In the genomic region with DNA sequence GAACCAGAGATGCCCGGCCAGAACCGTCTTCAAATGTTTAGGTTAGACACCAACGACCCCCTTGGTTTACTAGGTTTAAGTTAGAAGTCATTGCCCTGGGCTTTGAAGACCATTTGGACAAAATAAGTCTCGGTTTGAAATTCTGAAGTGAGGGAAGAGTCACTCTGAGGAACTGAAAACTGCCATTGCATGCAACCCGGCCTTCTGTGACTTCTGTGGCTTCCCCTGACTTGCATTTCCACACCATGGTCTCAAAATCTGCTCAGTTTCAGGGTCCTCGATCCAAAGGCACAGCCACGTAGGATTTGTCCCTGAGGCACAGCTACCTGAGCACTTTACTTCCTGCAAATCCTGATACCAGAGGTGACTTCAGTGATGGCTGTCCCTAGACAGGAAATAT, we compare ENCODE assay signal across 21 mouse cellular contexts.
DNase-seq lines count a peak whose midpoint lies in the region; ATAC-seq and TF ChIP-seq lines count a peak whose summit lies in the region.
"Had no signal": no experiment of that assay in that cellular context is flagged by ENCODE, and none has a peak within 500 bp of the region (broad histone marks: within the 10 kb centered on the region; RNA-seq: fewer than 3 reads in every experiment).

No protein-coding gene starts in this region.

- H3K4me2 ChIP-seq in liver, embryonic 11.5 days: no peak overlapping the region
- H3K4me2 ChIP-seq in CH12.LX (ENCODE audit: insufficient read depth, low read depth, poor library complexity, severe bottlenecking): peak overlapping the region; percentile 55
- H3K4me2 ChIP-seq: embryonic facial prominence, embryonic 13.5 days; forebrain, embryonic 15.5 days; heart, embryonic 13.5 days; hindbrain, embryonic 15.5 days; intestine, embryonic 15.5 days; lung, embryonic 14.5 days; neural tube, embryonic 13.5 days had no signal

- no peaks in the 10 kb centered on the region for H3K36me3 ChIP-seq in liver, adult 2 months (ENCODE audit: control insufficient read depth, insufficient read depth, low read length)
- peaks cover 7% of the 10 kb centered on the region for H3K36me3 ChIP-seq in liver, embryonic 11.5 days (ENCODE audit: control insufficient read depth, insufficient read depth, low read length)
- H3K36me3 ChIP-seq in CH12.LX (replicated peaks in 1 of 2; ENCODE audit: control insufficient read depth in 1 of 2, insufficient read depth in 1 of 2, low read length in 1 of 2): no peaks in the 10 kb centered on the region
- no peaks in the 10 kb centered on the region for H3K36me3 ChIP-seq in small intestine, adult 2 months (ENCODE audit: control insufficient read depth, insufficient read depth, low read length)
- H3K36me3 ChIP-seq: embryonic facial prominence, embryonic 13.5 days; forebrain, embryonic 15.5 days; hindbrain, embryonic 15.5 days; intestine, embryonic 15.5 days; neural tube, embryonic 13.5 days had no signal

- no peaks in the 10 kb centered on the region for H3K9me3 ChIP-seq in liver, embryonic 11.5 days (ENCODE audit: control insufficient read depth, low read length)
- no peaks in the 10 kb centered on the region for H3K9me3 ChIP-seq in CH12.LX (replicated peaks; ENCODE audit: low read length)
- H3K9me3 ChIP-seq: embryonic facial prominence, embryonic 13.5 days; forebrain, embryonic 15.5 days; heart, embryonic 13.5 days; hindbrain, embryonic 15.5 days; intestine, embryonic 15.5 days; neural tube, embryonic 13.5 days had no signal

- peak overlapping the region; percentile 37; the same call in 1 of the 2 replicates for H3K27ac ChIP-seq in liver, adult 2 months (replicated peaks; ENCODE audit: insufficient read depth, low read depth, low read length)
- no peak overlapping the region for H3K27ac ChIP-seq in liver, embryonic 11.5 days (ENCODE audit: low read depth, low read length)
- H3K27ac ChIP-seq in CH12.LX (ENCODE audit: insufficient read depth, low read depth): peak overlapping the region; percentile 88
- H3K27ac ChIP-seq in bone marrow macrophage, adult 2 months (ENCODE audit: insufficient read depth, low read depth, low read length): peak overlapping the region; percentile 77
- H3K27ac ChIP-seq in small intestine, adult 2 months (ENCODE audit: insufficient read depth, low read depth, low read length): peak overlapping the region; percentile 63
- H3K27ac ChIP-seq: embryonic facial prominence, embryonic 13.5 days; forebrain, embryonic 15.5 days; heart, embryonic 13.5 days; hindbrain, embryonic 15.5 days; intestine, embryonic 15.5 days; neural tube, embryonic 13.5 days had no signal

- no peaks in the 10 kb centered on the region for H3K27me3 ChIP-seq in liver, adult 2 months (ENCODE audit: control insufficient read depth, insufficient read depth, low read length)
- H3K27me3 ChIP-seq in liver, embryonic 11.5 days (replicated peaks; ENCODE audit: control insufficient read depth, insufficient read depth, low read length): no peaks in the 10 kb centered on the region
- H3K27me3 ChIP-seq in CH12.LX (replicated peaks): no peaks in the 10 kb centered on the region
- no peaks in the 10 kb centered on the region for H3K27me3 ChIP-seq in small intestine, adult 2 months (ENCODE audit: control insufficient read depth, insufficient read depth, low read length)
- H3K27me3 ChIP-seq: embryonic facial prominence, embryonic 13.5 days; forebrain, embryonic 15.5 days; heart, embryonic 13.5 days; hindbrain, embryonic 15.5 days; intestine, embryonic 15.5 days; neural tube, embryonic 13.5 days had no signal

- H3K79me2 ChIP-seq in liver, adult 2 months (ENCODE audit: control insufficient read depth, insufficient read depth, low read length): no peaks in the 10 kb centered on the region
- no peaks in the 10 kb centered on the region for H3K79me2 ChIP-seq in CH12.LX (replicated peaks; ENCODE audit: control insufficient read depth, extremely low read depth, insufficient read depth, poor library complexity, severe bottlenecking)

- dilution Hi-C loops in CH12.LX (cut with MboI; ENCODE audit: extremely low pct_ligation_motif_present, extremely low pct_unique_long_range_greater_than_20kb, low sequenced_read_pairs): no loop called here

- no peak for TF ChIP-seq POLR2A in liver, adult 2 months (IDR thresholded peaks at IDR 0.05; ENCODE audit: extremely low read depth, insufficient read depth, low read length)
- no peak for TF ChIP-seq POLR2A in CH12.LX (IDR thresholded peaks at IDR 0.05; ENCODE audit: low read depth, low read length)
- TF ChIP-seq POLR2A in bone marrow macrophage, adult 2 months (IDR thresholded peaks at IDR 0.05; ENCODE audit: borderline replicate concordance, low read depth, low read length): no peak
- no peak for TF ChIP-seq POLR2A in small intestine, adult 2 months (IDR thresholded peaks at IDR 0.05; ENCODE audit: low read depth, low read length)

- DNase-seq in liver, adult 2 months (ENCODE audit: extremely low read depth, low read depth, low spot score): no peak
- no peak for DNase-seq in liver, embryonic 11.5 days (ENCODE audit: low spot score)
- DNase-seq in CH12.LX (ENCODE audit: extremely low read depth): peak; percentile 42
- no peak for DNase-seq in Muller cell, postnatal 12 days (ENCODE audit: inconsistent ontology term)
- no peak for DNase-seq in lung, postnatal 25 days (ENCODE audit: low spot score)
- DNase-seq: adrenal gland, postnatal 36 days; cerebellum, adult 9-10 months; layer of hippocampus, postnatal 36 days; lung, embryonic 14.5 days; midbrain, embryonic 14.5 days; right cerebral cortex, adult 18-20 months; thymus, postnatal 4 days had no signal

- ATAC-seq in liver, embryonic 11.5 days (replicated peaks; ENCODE audit: low FRiP score): no peak
- no peak for ATAC-seq in activated CD4-positive, CD25-positive, alpha-beta regulatory T cell, adult 4 months
- ATAC-seq: forebrain, embryonic 15.5 days; intestine, embryonic 15.5 days had no signal

- no peak overlapping the region for H3K9ac ChIP-seq in liver, adult 2 months (ENCODE audit: low read depth, low read length)
- no peak overlapping the region for H3K9ac ChIP-seq in liver, embryonic 11.5 days (ENCODE audit: low read depth, low read length)
- H3K9ac ChIP-seq in CH12.LX (ENCODE audit: insufficient read depth, low read depth): peak overlapping the region; percentile 31; the same call in 1 of the 2 replicates
- H3K9ac ChIP-seq: embryonic facial prominence, embryonic 13.5 days; forebrain, embryonic 15.5 days; heart, embryonic 13.5 days; hindbrain, embryonic 15.5 days; intestine, embryonic 15.5 days; lung, embryonic 14.5 days; neural tube, embryonic 13.5 days had no signal

- TF ChIP-seq CTCF in liver, adult 2 months (IDR thresholded peaks at IDR 0.05; ENCODE audit: low read depth, low read length): no peak
- no peak for TF ChIP-seq CTCF in CH12.LX (conservative IDR thresholded peaks at IDR 0.05 in 1 of 2, IDR thresholded peaks at IDR 0.05 in 1 of 2; ENCODE audit: low read depth in 2 of 2, low read length in 2 of 2)
- no peak for TF ChIP-seq CTCF in bone marrow macrophage, adult 2 months (IDR thresholded peaks at IDR 0.05; ENCODE audit: low read depth, low read length)
- no peak for TF ChIP-seq CTCF in small intestine, adult 2 months (IDR thresholded peaks at IDR 0.05; ENCODE audit: extremely low read depth, insufficient read length, insufficient replicate concordance, low read depth, low read length)

- in situ Hi-C loops in CH12.LX (cut with MboI; ENCODE audit: low pct_ligation_motif_present, low pct_unique_long_range_greater_than_20kb, low sequenced_read_pairs): loop anchor here (25.0 kb wide), 2 partner anchors 410 to 510 kb away; no protein-coding TSS in a partner anchor

- 83% methylated on average over 7 of the region's 7 CpGs for WGBS in liver, adult 2 months
- 80% methylated on average over 7 of the region's 7 CpGs for WGBS in liver, embryonic 11.5 days
- 75% methylated on average over 7 of the region's 7 CpGs for WGBS in small intestine, adult 2 months

- no peak for TF ChIP-seq RAD21 in CH12.LX (IDR thresholded peaks at IDR 0.05; ENCODE audit: low read depth, low read length)

- no peak overlapping the region for H3K4me3 ChIP-seq in liver, adult 2 months (ENCODE audit: insufficient read depth, low read depth, low read length)
- no peak overlapping the region for H3K4me3 ChIP-seq in liver, embryonic 11.5 days (ENCODE audit: low read depth, low read length)
- H3K4me3 ChIP-seq in CH12.LX (replicated peaks in 1 of 3; ENCODE audit: low read depth in 2 of 3, low read length in 2 of 3, poor library complexity in 1 of 3): no peak overlapping the region
- no peak overlapping the region for H3K4me3 ChIP-seq in bone marrow macrophage, adult 2 months (ENCODE audit: insufficient read depth, low read length)
- H3K4me3 ChIP-seq in small intestine, adult 2 months (ENCODE audit: low read depth, low read length): no peak overlapping the region
- H3K4me3 ChIP-seq: embryonic facial prominence, embryonic 13.5 days; forebrain, embryonic 15.5 days; heart, embryonic 13.5 days; hindbrain, embryonic 15.5 days; intestine, embryonic 15.5 days; neural tube, embryonic 13.5 days had no signal

- H3K4me1 ChIP-seq in liver, adult 2 months (ENCODE audit: control insufficient read depth, insufficient read depth, low read length): no peaks in the 10 kb centered on the region
- no peaks in the 10 kb centered on the region for H3K4me1 ChIP-seq in liver, embryonic 11.5 days (replicated peaks; ENCODE audit: control insufficient read depth, insufficient read depth, low read length)
- peaks cover 17 to 41% of the 10 kb centered on the region in 2 experiments for H3K4me1 ChIP-seq in CH12.LX (ENCODE audit: control insufficient read depth in 1 of 2, insufficient read depth in 2 of 2)
- peaks cover 23% of the 10 kb centered on the region for H3K4me1 ChIP-seq in bone marrow macrophage, adult 2 months (ENCODE audit: control insufficient read depth, insufficient read depth, low read length)
- H3K4me1 ChIP-seq in small intestine, adult 2 months (ENCODE audit: control insufficient read depth, insufficient read depth, insufficient read length, low read length): no peaks in the 10 kb centered on the region
- H3K4me1 ChIP-seq: embryonic facial prominence, embryonic 13.5 days; forebrain, embryonic 15.5 days; hindbrain, embryonic 15.5 days; intestine, embryonic 15.5 days; neural tube, embryonic 13.5 days had no signal

- TF ChIP-seq EP300 in CH12.LX (IDR thresholded peaks at IDR 0.05; ENCODE audit: low read length): peak; percentile 82

TF ChIP-seq in CH12.LX, 34 proteins besides CTCF, POLR2A, EP300 and RAD21 (continues in another document):
- peak; percentile 5; the same call in 1 of the 2 replicates for TF ChIP-seq ETS1 (conservative IDR thresholded peaks at IDR 0.05; ENCODE audit: low read depth, low read length)
- TF ChIP-seq MYC (IDR thresholded peaks at IDR 0.05; ENCODE audit: low read depth, low read length): 0 out of 2 replicates have a peak, but pooled peaks have one; percentile 25
- TF ChIP-seq CHD2 (IDR thresholded peaks at IDR 0.05; ENCODE audit: low read length): 0 out of 2 replicates have a peak, but pooled peaks have one; percentile 29
- no peak for TF ChIP-seq GABPA (IDR thresholded peaks at IDR 0.05; ENCODE audit: insufficient replicate concordance, low read depth, low read length)
- TF ChIP-seq POLR2AphosphoS2 (IDR thresholded peaks at IDR 0.05; ENCODE audit: low read depth, low read length): no peak
- TF ChIP-seq IRF4 (IDR thresholded peaks at IDR 0.05; ENCODE audit: low read depth, low read length): peak; percentile 90
- no peak; the same call in 1 of the 2 replicates for TF ChIP-seq BHLHE40 (IDR thresholded peaks at IDR 0.05; ENCODE audit: low read depth, low read length)
